ENCODE assay signal across 10 mouse cellular contexts in genomic region chr6:97848191-97848857, GRCm38 (mm10). TPM values are rescaled to one million over a fixed set of nuclear protein-coding genes. Genes with fewer than 3 reads are reported as not detected.
A peak's percentile ranks its signal among the peaks of the same experiment; 100 is the strongest.
DNase-seq lines count a peak whose midpoint lies in the region; ATAC-seq lines count a peak whose summit lies in the region.
"Had no signal": no experiment of that assay in that cellular context is flagged by ENCODE, and none has a peak within 500 bp of the region (broad histone marks: within the 10 kb centered on the region; RNA-seq: fewer than 3 reads in every experiment).

No protein-coding gene starts in this region.

- no peaks in the 10 kb centered on the region for H3K27me3 ChIP-seq in hindbrain, embryonic 10.5 days (ENCODE audit: insufficient read depth, poor library complexity, severe bottlenecking)
- no peaks in the 10 kb centered on the region for H3K27me3 ChIP-seq in hindbrain, embryonic 14.5 days (ENCODE audit: control insufficient read depth, insufficient read depth, low read length)
- H3K27me3 ChIP-seq: limb, embryonic 13.5 days had no signal

- 60% methylated on average over 9 of the region's 9 CpGs for WGBS in hindbrain, embryonic 10.5 days
- 64% methylated on average over 9 of the region's 9 CpGs for WGBS in hindbrain, embryonic 14.5 days

- H3K4me1 ChIP-seq in hindbrain, embryonic 10.5 days (replicated peaks): peaks cover 13% of the 10 kb centered on the region
- H3K4me1 ChIP-seq in hindbrain, embryonic 14.5 days (replicated peaks; ENCODE audit: control insufficient read depth, insufficient read depth, low read length): no peaks in the 10 kb centered on the region

- peak overlapping the region; percentile 75 for H3K27ac ChIP-seq in hindbrain, embryonic 10.5 days
- H3K27ac ChIP-seq in hindbrain, embryonic 14.5 days: no peak overlapping the region
- H3K27ac ChIP-seq: limb, embryonic 13.5 days had no signal

- ATAC-seq in hindbrain, embryonic 14.5 days (ENCODE audit: low FRiP score): no peak
- ATAC-seq in activated CD4-positive, CD25-positive, alpha-beta regulatory T cell, adult 4 months: no peak

- no peak overlapping the region for H3K9ac ChIP-seq in hindbrain, embryonic 14.5 days
- H3K9ac ChIP-seq: limb, embryonic 13.5 days had no signal

- H3K4me2 ChIP-seq in hindbrain, embryonic 14.5 days (replicated peaks): no peak overlapping the region
- H3K4me2 ChIP-seq: limb, embryonic 13.5 days had no signal

- no peaks in the 10 kb centered on the region for H3K9me3 ChIP-seq in hindbrain, embryonic 10.5 days
- no peaks in the 10 kb centered on the region for H3K9me3 ChIP-seq in hindbrain, embryonic 14.5 days (ENCODE audit: control insufficient read depth, low read length)
- H3K9me3 ChIP-seq: limb, embryonic 13.5 days had no signal

- no peaks in the 10 kb centered on the region for H3K36me3 ChIP-seq in hindbrain, embryonic 10.5 days
- no peaks in the 10 kb centered on the region for H3K36me3 ChIP-seq in hindbrain, embryonic 14.5 days (replicated peaks; ENCODE audit: control insufficient read depth, insufficient read depth)
- H3K36me3 ChIP-seq: G1E; limb, embryonic 13.5 days had no signal

- peak; percentile 21 for DNase-seq in hindbrain, embryonic 10.5 days (ENCODE audit: low spot score)
- no peak for DNase-seq in hindbrain, embryonic 14.5 days (ENCODE audit: low spot score)
- peak; percentile 14 for DNase-seq in R1 (ENCODE audit: low read depth, low spot score)
- peak; percentile 70 for DNase-seq in fibroblast of lung, adult 2 months (ENCODE audit: low read depth)
- peak; percentile 36 to 54 for DNase-seq in lung, adult 18-20 months
- no peak for DNase-seq in thymus, postnatal 36 days
- no peak for DNase-seq in thymus, postnatal 14 days

- no peak overlapping the region for H3K4me3 ChIP-seq in hindbrain, embryonic 10.5 days
- H3K4me3 ChIP-seq in hindbrain, embryonic 14.5 days (replicated peaks; ENCODE audit: low read length): no peak overlapping the region
- H3K4me3 ChIP-seq: limb, embryonic 13.5 days had no signal

RNA-seq across cellular contexts. Expression of gene Mitf, which starts 41.5 kb away (rescaled TPM):
- polyA plus RNA-seq in hindbrain, embryonic 10.5 days (2016; fragmentation: Nextera tagmentation; extraction: Ambion mirVana): 1.4 and 1.8 TPM in 2 replicates
- polyA plus RNA-seq in hindbrain, embryonic 14.5 days (2014; fragmentation: Nextera tagmentation; extraction: Ambion mirVana): 1.4 and 3.1 TPM in 2 replicates
- polyA plus RNA-seq in activated CD4-positive, CD25-positive, alpha-beta regulatory T cell, adult 4 months (2017; shearing (Covaris generic)): under 1 TPM; 0.40 to 0.78 TPM
- polyA plus RNA-seq: G1E had no signal

Comparison
In these comparisons a context has a peak if more than half of its experiments do, and no peak if none do; other contexts are left out.
1. DNase-seq: peak in hindbrain, embryonic 10.5 days (single experiment), R1 (single experiment), fibroblast of lung, adult 2 months (single experiment) and lung, adult 18-20 months (2 of 2); none in hindbrain, embryonic 14.5 days (single experiment), thymus, postnatal 36 days (0 of 2) and thymus, postnatal 14 days (single experiment).